Mouse (Mus musculus) adrenal gland, postnatal 14 days (tissue): ENCODE results near the gene Ddx43. TPM values are rescaled to one million over a fixed set of nuclear protein-coding genes. Genes with fewer than 3 reads are reported as not detected.

Experiments used
- DNase-seq: peaks from one replicate; pipeline ENCODE4 v3.0.0; 2021; ENCODE audit warnings: mixed read lengths
- total RNA-seq: library from RNA; stranded (reverse); gene quantifications from 2 replicates; pipeline ENCODE4 v1.2.3, GENCODE M21; 2021

Ddx43 gene
- total RNA-seq, 1 experiment from 2014 or later, result not detected

DNA sequence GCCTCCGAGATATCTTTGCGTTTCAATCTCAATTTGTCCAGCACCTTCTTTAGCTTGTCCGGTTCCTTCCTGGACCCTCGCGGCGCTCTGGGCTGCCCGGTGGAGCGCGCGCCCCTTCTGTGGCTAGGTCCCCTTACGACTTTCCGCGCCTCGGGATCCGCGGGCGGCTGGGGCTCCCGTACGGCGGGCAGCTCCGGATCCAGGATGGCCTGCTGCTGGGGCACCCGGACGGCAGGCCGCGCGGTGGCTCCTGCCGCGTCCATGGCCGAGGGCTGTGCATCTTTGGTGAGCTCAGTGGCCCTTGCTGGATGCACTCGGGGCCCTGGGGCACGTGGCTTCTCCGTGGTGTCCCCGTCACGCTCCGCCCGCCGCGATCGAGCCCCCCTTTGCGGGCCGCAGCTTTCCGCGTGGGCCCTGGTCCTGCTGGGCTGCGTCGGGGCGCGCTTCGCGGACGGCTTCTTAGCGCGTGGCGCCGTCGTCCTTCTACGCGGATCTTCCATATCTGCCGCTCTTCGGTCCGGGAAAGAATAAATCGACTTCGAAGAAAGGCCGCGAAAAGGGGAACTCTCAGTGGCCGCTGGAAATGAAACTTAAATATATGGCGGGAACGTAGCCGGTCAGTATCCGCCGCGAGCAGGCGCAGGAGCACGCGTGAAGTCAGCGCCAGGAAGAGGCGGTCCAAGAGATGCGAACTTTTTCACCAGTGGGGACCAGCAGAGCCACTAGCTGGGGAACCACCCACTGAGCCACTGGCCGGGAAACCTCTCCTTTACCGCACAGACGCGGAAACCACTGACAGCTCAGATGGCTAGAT lies 47.2 kb downstream of the Ddx43 start, which contains the start of gene Cgas:
Gene Cgas (minus strand): TSS at position 659 of the 814 bp plus-strand sequence.
- DNase-seq, result peak; percentile 77

DNA sequence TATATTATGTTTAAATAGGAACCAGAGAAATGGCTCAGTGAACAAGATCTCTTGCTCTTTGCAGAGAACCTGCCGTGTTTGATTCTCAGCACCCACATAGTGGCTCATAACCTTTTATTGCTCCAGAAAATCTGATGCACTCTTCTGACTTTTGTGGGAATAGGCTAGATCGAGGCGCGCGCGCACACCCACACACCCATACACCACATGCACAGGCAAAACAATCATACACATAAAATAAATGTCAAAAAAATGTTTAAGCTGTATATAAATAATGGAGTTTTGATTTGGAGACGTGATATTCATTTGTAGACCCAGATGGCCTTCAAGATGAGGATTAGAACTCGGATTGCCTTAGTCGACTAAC lies 52.0 kb downstream of the Ddx43 start:
- no peak for DNase-seq

DNA sequence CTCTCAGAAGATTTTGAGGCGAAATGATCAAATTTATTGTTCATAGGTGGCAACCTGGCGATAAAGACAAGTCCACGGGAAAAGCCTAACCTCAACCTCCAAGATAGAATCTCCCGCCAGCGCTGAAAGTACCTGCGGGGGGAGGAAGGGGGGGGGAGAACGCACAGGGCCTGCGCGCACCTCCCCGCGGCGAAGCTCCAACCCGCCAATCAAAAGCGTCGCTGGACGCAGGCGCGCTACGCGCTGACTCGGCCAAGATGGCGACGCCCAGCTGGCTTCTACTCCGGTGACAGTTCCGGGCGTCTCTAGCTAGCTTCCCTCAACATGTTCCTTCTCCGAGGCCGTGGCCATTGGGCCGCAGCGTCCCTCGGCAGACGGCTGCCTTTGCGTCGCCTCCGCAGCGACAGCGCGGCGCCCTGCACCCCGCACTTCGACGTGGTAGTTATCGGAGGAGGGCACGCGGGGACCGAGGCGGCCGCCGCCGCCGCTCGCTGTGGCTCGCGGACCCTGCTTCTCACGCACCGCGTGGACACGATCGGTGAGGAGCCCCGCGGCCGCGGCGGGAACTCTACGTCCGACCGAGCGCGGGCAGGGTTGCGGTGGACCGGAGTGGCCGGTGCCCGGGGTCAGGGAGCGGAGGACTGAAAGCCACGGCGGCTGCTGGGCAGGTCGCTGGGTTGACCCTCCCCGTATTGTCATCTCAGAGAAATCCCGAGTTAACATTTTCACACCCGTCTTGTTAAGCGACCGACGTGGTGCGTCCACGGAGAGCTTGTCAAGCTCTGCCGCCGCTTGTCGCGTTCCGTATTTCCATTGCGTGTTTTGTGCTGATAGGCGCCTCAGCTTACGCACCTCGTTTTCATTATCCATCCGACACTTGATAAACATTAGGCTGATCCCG lies 52.6 kb downstream of the Ddx43 start, which contains the start of the genes Mto1 and Gm17324:
Gene Mto1 (plus strand): TSS at position 236 of the 901 bp plus-strand sequence.
Gene Gm17324 (minus strand): TSS at position 814 of the 901 bp plus-strand sequence.
- peak; percentile 95 for DNase-seq

GRCm38 (mm10) chr9:78450404-78450803 lies 54.8 kb downstream of the Ddx43 start:
- DNase-seq, result no peak

DNA sequence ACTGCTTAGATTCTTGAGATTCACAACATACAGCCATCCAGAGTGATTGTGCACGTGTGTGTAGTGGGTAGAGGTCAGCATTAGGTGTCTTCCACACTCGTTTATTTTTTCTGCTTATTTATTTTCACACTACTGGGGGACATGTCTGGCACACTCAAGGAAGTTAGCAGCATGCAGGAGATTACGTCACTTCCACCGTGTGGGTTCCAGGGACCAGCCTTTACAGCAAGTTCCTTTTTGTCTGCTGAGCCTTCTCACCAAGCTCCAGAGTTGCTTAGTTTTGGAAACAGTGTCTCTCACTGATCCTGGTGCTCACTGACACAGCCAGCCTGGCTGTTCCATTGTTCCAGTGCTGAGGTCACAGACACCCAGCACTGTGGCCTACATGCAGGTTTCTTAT lies 55.8 kb downstream of the Ddx43 start:
- DNase-seq, result no peak

- no peak for DNase-seq
These were observed 61.4 kb downstream of the Ddx43 start for GRCm38 (mm10) chr9:78457026-78457425.

DNA sequence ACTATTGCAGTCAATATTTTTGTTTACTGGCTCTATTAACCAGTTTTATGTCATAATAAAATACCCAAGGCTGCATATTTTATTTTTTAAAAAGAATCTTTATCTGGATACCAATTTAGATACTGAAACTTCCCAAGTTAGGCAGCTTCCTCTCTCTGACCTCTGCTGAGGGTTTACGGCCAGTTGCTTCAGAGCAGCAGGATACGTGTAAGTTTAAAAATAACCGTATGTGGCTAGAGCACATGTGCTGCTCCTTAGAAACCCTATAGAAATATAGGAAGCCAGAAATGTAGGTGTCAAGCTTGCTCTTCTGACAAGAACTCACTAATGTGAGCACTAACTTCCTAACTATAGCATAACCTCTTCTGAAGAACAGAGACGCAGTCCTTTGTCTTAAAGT lies 67.8 kb downstream of the Ddx43 start:
- no peak for DNase-seq

DNA sequence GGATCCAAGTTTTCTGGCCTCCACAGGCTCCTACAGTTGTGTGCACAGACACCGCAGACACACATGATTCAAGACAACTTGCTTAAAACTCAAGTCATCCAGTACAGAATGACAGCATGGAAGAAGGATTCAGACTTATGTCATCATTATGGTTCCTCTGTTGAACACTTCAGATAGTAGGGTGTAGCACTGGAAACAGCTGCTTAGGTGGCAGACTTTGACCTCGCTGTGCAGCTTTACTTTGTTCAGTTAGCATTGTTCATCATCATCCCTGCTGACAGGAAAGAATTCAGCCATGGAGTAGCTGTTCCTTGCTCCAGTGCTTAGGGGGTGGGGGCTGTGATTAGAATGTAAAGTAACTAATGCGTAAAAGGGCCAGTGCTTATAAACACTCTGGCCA lies 70.1 kb downstream of the Ddx43 start:
- DNase-seq, result no peak

Other genes with a start within 250 kb of the Ddx43 start
- 58.5 and 58.7 TPM in 2 replicates for gene Gsta4, start 213.0 kb upstream of the Ddx43 start, total RNA-seq
- gene Gsta1, start 165.1 kb upstream of the Ddx43 start, total RNA-seq, result not detected in 2 replicates
- not detected in 2 replicates for gene Gm3776, start 138.6 kb upstream of the Ddx43 start, total RNA-seq
- gene Gm10639, start 105.9 kb upstream of the Ddx43 start, total RNA-seq, result not detected in 2 replicates
- gene Omt2a, start 81.0 kb upstream of the Ddx43 start, total RNA-seq, result not detected in 2 replicates
- gene Omt2b, start 68.2 kb upstream of the Ddx43 start, total RNA-seq, result not detected in 2 replicates
- 3.3 TPM in 1 of 2 replicates, not detected in the other for gene Gsta2, start 40.0 kb upstream of the Ddx43 start, total RNA-seq
- gene Dppa5a, start 27.6 kb upstream of the Ddx43 start, total RNA-seq, result not detected in 2 replicates
- gene Ooep, start 17.1 kb upstream of the Ddx43 start, total RNA-seq, result not detected in 2 replicates
- gene Cgas, start 47.5 kb downstream of the Ddx43 start, total RNA-seq, result 1.4 and 1.6 TPM in 2 replicates
- gene Mto1, start 52.4 kb downstream of the Ddx43 start, total RNA-seq, result 27.8 and 29.5 TPM in 2 replicates
- 0.56 TPM in 1 of 2 replicates, not detected in the other for gene Gm17324, start 53.0 kb downstream of the Ddx43 start, total RNA-seq
- 6,863 and 7,423 TPM in 2 replicates for gene Eef1a1, start 93.4 kb downstream of the Ddx43 start, total RNA-seq
- gene Slc17a5, start 192.3 kb downstream of the Ddx43 start, total RNA-seq, result 11.5 and 12.1 TPM in 2 replicates
- gene Cd109, start 219.8 kb downstream of the Ddx43 start, total RNA-seq, result 2.2 and 3.5 TPM in 2 replicates